Mouse (Mus musculus) T-helper 1 cell (primary cell): ENCODE measurements at regions not wholly inside any gene's neighbourhood (a gene's known extent, or its start where the extent isn't known, plus 50 kb on each side); places are given as distances from the start of the nearest gene placed in this dataset.
"Not testable (repeated sequence)": the region's sequence is repeated elsewhere in the genome, so short reads cannot be mapped to it uniquely, and the experiment has no call there.

Source experiments
- in situ Hi-C: fragments of 300-600 bp; cut with MboI, MseI; formaldehyde crosslinking; loops from one replicate; pipeline ENCODE4 v1.15.1; 2025; ENCODE audit warnings: high pct_unique_total_duplicates

- in situ Hi-C loops = no loop called here
Observed at GRCm38 (mm10) chr12:19125541-19125940, 611.2 kb downstream of the 5730507C01Rik start.

- in situ Hi-C loops = loop anchor here (5.0 kb wide), 1 partner anchor 782 kb away; no protein-coding TSS in a partner anchor
Observed at GRCm38 (mm10) chr12:19175631-19176030, 661.3 kb downstream of the 5730507C01Rik start.

GRCm38 (mm10) chr12:19192396-19192795, 678.1 kb downstream of the 5730507C01Rik start:
- in situ Hi-C loops = loop anchor here (10.0 kb wide), 2 partner anchors 1242 to 1712 kb away; no protein-coding TSS in a partner anchor

- in situ Hi-C loops = loop anchor here (10.0 kb wide), 2 partner anchors 1242 to 1712 kb away; no protein-coding TSS in a partner anchor
Observed at GRCm38 (mm10) chr12:19193041-19193440, 678.7 kb downstream of the 5730507C01Rik start.

- in situ Hi-C loops = not testable (repeated sequence)
Observed at GRCm38 (mm10) chr12:19223996-19224395, 709.7 kb downstream of the 5730507C01Rik start.

GRCm38 (mm10) chr12:19246731-19247130, 707.6 kb upstream of the Gm21863 start:
- in situ Hi-C loops = not testable (repeated sequence)

GRCm38 (mm10) chr12:19288271-19288890, 665.9 kb upstream of the Gm21863 start:
- in situ Hi-C loops = not testable (repeated sequence)

- in situ Hi-C loops = not testable (repeated sequence)
Observed at GRCm38 (mm10) chr12:19289038-19289437, 665.3 kb upstream of the Gm21863 start.

- in situ Hi-C loops = not testable (repeated sequence)
Observed at GRCm38 (mm10) chr12:19292068-19292770, 662.1 kb upstream of the Gm21863 start.
